Mouse (Mus musculus): ENCODE measurements around the gene Grip1. TPM values are rescaled to one million over a fixed set of nuclear protein-coding genes. Genes with fewer than 3 reads are reported as not detected.

Grip1 gene
- polyA plus RNA-seq, 1 experiment from 2014 or later: 0.86 TPM

GRCm38 (mm10) chr10:119937481-119937880 is 483.9 kb downstream of the Grip1 start:
- Histone ChIP-seq H3K36me3 (no peaks in the 10 kb centered on the region), H3K4me1 (no peaks in the 10 kb centered on the region), H3K27me3 (replicated peaks) (no peaks in the 10 kb centered on the region), H3K4me2 (no peak overlapping the region), H3K4me3 (no peak overlapping the region), H3K9me3 (replicated peaks) (no peaks in the 10 kb centered on the region), H3K9ac (no peak overlapping the region), H3K27ac (no peak overlapping the region)
- WGBS (ENCODE audit: insufficient replicate concordance): 82% methylated on average over 16 of the region's 16 CpGs
- no peak for ATAC-seq

- no peak overlapping the region for H3K4me2 ChIP-seq
These were observed 490.3 kb downstream of the Grip1 start for GRCm38 (mm10) chr10:119943906-119944305.

GRCm38 (mm10) chr10:119951460-119951859 is 497.8 kb downstream of the Grip1 start:
- ATAC-seq: no peak
- Histone ChIP-seq H3K27ac (no peak overlapping the region), H3K4me2 (no peak overlapping the region), H3K27me3 (replicated peaks) (no peaks in the 10 kb centered on the region), H3K4me3 (no peak overlapping the region), H3K36me3 (no peaks in the 10 kb centered on the region), H3K9ac (no peak overlapping the region), H3K4me1 (no peaks in the 10 kb centered on the region), H3K9me3 (replicated peaks) (no peaks in the 10 kb centered on the region)
- 62% methylated on average over 6 of the region's 6 CpGs for WGBS (ENCODE audit: insufficient replicate concordance)

More at GRCm38 (mm10) chr10:119943906-119944305, 490.3 kb downstream of the Grip1 start:
- no peaks in the 10 kb centered on the region for H3K27me3 ChIP-seq (replicated peaks)
- no peaks in the 10 kb centered on the region for H3K9me3 ChIP-seq (replicated peaks)
- no peak for ATAC-seq
- no peaks in the 10 kb centered on the region for H3K4me1 ChIP-seq
- WGBS (ENCODE audit: insufficient replicate concordance): 72% methylated on average over 8 of the region's 8 CpGs
- no peaks in the 10 kb centered on the region for H3K36me3 ChIP-seq
- no peak overlapping the region for H3K4me3 ChIP-seq
- H3K27ac ChIP-seq: no peak overlapping the region
- no peak overlapping the region for H3K9ac ChIP-seq

- no peak overlapping the region for H3K9ac ChIP-seq
- H3K9me3 ChIP-seq (replicated peaks): no peaks in the 10 kb centered on the region
- H3K27ac ChIP-seq: no peak overlapping the region
- H3K27me3 ChIP-seq (replicated peaks): no peaks in the 10 kb centered on the region
- no peaks in the 10 kb centered on the region for H3K4me1 ChIP-seq
- no peak overlapping the region for H3K4me3 ChIP-seq
- H3K4me2 ChIP-seq: no peak overlapping the region
- H3K36me3 ChIP-seq: no peaks in the 10 kb centered on the region
- ATAC-seq: no peak
- 74% methylated on average over 17 of the region's 17 CpGs for WGBS (ENCODE audit: insufficient replicate concordance)
These were observed 503.8 kb downstream of the Grip1 start for GRCm38 (mm10) chr10:119957260-119957955.

GRCm38 (mm10) chr10:119960915-119961314 is 507.3 kb downstream of the Grip1 start:
- no peaks in the 10 kb centered on the region for H3K9me3 ChIP-seq (replicated peaks)
- H3K27me3 ChIP-seq (replicated peaks): no peaks in the 10 kb centered on the region
- ATAC-seq: no peak
- no peak overlapping the region for H3K4me2 ChIP-seq
- H3K4me3 ChIP-seq: no peak overlapping the region
- H3K9ac ChIP-seq: no peak overlapping the region
- no peaks in the 10 kb centered on the region for H3K4me1 ChIP-seq
- no peaks in the 10 kb centered on the region for H3K36me3 ChIP-seq
- 47% methylated on average over 3 of the region's 3 CpGs for WGBS (ENCODE audit: insufficient replicate concordance)
- H3K27ac ChIP-seq: no peak overlapping the region

GRCm38 (mm10) chr10:119966321-119966720 is 512.7 kb downstream of the Grip1 start:
- WGBS (ENCODE audit: insufficient replicate concordance): 54% methylated on average over 8 of the region's 8 CpGs
- H3K4me2 ChIP-seq: no peak overlapping the region
- no peaks in the 10 kb centered on the region for H3K4me1 ChIP-seq
- H3K9me3 ChIP-seq (replicated peaks): no peaks in the 10 kb centered on the region
- ATAC-seq: no peak
- H3K4me3 ChIP-seq: no peak overlapping the region
- H3K27ac ChIP-seq: no peak overlapping the region
- H3K36me3 ChIP-seq: no peaks in the 10 kb centered on the region
- no peaks in the 10 kb centered on the region for H3K27me3 ChIP-seq (replicated peaks)
- no peak overlapping the region for H3K9ac ChIP-seq

GRCm38 (mm10) chr10:119979396-119979795 is 525.8 kb downstream of the Grip1 start:
- WGBS (ENCODE audit: insufficient replicate concordance): 49% methylated on average over 8 of the region's 8 CpGs
- Histone ChIP-seq H3K27me3 (replicated peaks) (no peaks in the 10 kb centered on the region), H3K9me3 (replicated peaks) (no peaks in the 10 kb centered on the region), H3K27ac (no peak overlapping the region), H3K9ac (no peak overlapping the region), H3K4me3 (no peak overlapping the region), H3K36me3 (no peaks in the 10 kb centered on the region), H3K4me1 (no peaks in the 10 kb centered on the region), H3K4me2 (no peak overlapping the region)
- ATAC-seq: no peak

GRCm38 (mm10) chr10:119980032-119980431 is 526.4 kb downstream of the Grip1 start:
- no peak overlapping the region for H3K4me3 ChIP-seq
- no peaks in the 10 kb centered on the region for H3K4me1 ChIP-seq
- no peaks in the 10 kb centered on the region for H3K9me3 ChIP-seq (replicated peaks)
- no peak overlapping the region for H3K9ac ChIP-seq
- WGBS (ENCODE audit: insufficient replicate concordance): 39% methylated on average over 11 of the region's 11 CpGs
- H3K4me2 ChIP-seq: no peak overlapping the region
- H3K27ac ChIP-seq: no peak overlapping the region
- ATAC-seq: no peak
- no peaks in the 10 kb centered on the region for H3K36me3 ChIP-seq
- H3K27me3 ChIP-seq (replicated peaks): no peaks in the 10 kb centered on the region

GRCm38 (mm10) chr10:119984299-119984698 is 530.7 kb downstream of the Grip1 start:
- no peak for ATAC-seq
- no peaks in the 10 kb centered on the region for H3K9me3 ChIP-seq (replicated peaks)
- WGBS (ENCODE audit: insufficient replicate concordance): 76% methylated on average over 9 of the region's 9 CpGs

GRCm38 (mm10) chr10:119998475-119998874 is 544.8 kb downstream of the Grip1 start:
- no peak for ATAC-seq
- no peak overlapping the region for H3K4me2 ChIP-seq
- no peak overlapping the region for H3K9ac ChIP-seq
- no peaks in the 10 kb centered on the region for H3K27me3 ChIP-seq (replicated peaks)
- no peak overlapping the region for H3K27ac ChIP-seq
- no peaks in the 10 kb centered on the region for H3K4me1 ChIP-seq
- H3K36me3 ChIP-seq: no peaks in the 10 kb centered on the region
- WGBS (ENCODE audit: insufficient replicate concordance): 54% methylated on average over 4 of the region's 4 CpGs
- no peak overlapping the region for H3K4me3 ChIP-seq
- no peaks in the 10 kb centered on the region; the same call in 1 of the 2 replicates for H3K9me3 ChIP-seq (replicated peaks)

More at GRCm38 (mm10) chr10:119984299-119984698, 530.7 kb downstream of the Grip1 start:
- Histone ChIP-seq H3K9ac (no peak overlapping the region), H3K4me1 (no peaks in the 10 kb centered on the region), H3K36me3 (no peaks in the 10 kb centered on the region), H3K27me3 (replicated peaks) (no peaks in the 10 kb centered on the region), H3K4me2 (no peak overlapping the region), H3K27ac (no peak overlapping the region), H3K4me3 (no peak overlapping the region)

- Histone ChIP-seq H3K36me3 (no peaks in the 10 kb centered on the region), H3K4me2 (no peak overlapping the region), H3K4me3 (no peak overlapping the region), H3K4me1 (no peaks in the 10 kb centered on the region), H3K9ac (no peak overlapping the region), H3K27ac (no peak overlapping the region), H3K9me3 (replicated peaks) (no peaks in the 10 kb centered on the region), H3K27me3 (replicated peaks) (no peaks in the 10 kb centered on the region)
- 81% methylated on average over 4 of the region's 4 CpGs for WGBS (ENCODE audit: insufficient replicate concordance)
- ATAC-seq: no peak
These were observed 548.5 kb downstream of the Grip1 start for GRCm38 (mm10) chr10:120002149-120002548.

- Histone ChIP-seq H3K4me1 (no peaks in the 10 kb centered on the region), H3K36me3 (no peaks in the 10 kb centered on the region), H3K9ac (no peak overlapping the region), H3K27ac (no peak overlapping the region), H3K4me3 (no peak overlapping the region), H3K27me3 (replicated peaks) (no peaks in the 10 kb centered on the region), H3K9me3 (replicated peaks) (no peaks in the 10 kb centered on the region), H3K4me2 (no peak overlapping the region)
- no peak for ATAC-seq
- WGBS (ENCODE audit: insufficient replicate concordance): 76% methylated on average over 7 of the region's 7 CpGs
These were observed 550.5 kb downstream of the Grip1 start for GRCm38 (mm10) chr10:120004096-120004495.

GRCm38 (mm10) chr10:120005581-120005980 is 552.0 kb downstream of the Grip1 start:
- Histone ChIP-seq H3K4me1 (no peaks in the 10 kb centered on the region), H3K9ac (no peak overlapping the region)
- WGBS (ENCODE audit: insufficient replicate concordance): 64% methylated on average over 5 of the region's 5 CpGs

More at GRCm38 (mm10) chr10:120005581-120005980, 552.0 kb downstream of the Grip1 start:
- no peaks in the 10 kb centered on the region for H3K9me3 ChIP-seq (replicated peaks)
- ATAC-seq: no peak
- H3K27ac ChIP-seq: no peak overlapping the region
- no peak overlapping the region for H3K4me3 ChIP-seq
- H3K36me3 ChIP-seq: no peaks in the 10 kb centered on the region
- no peaks in the 10 kb centered on the region for H3K27me3 ChIP-seq (replicated peaks)
- no peak overlapping the region for H3K4me2 ChIP-seq

All from liver, embryonic 12.5 days (tissue).